Mouse (Mus musculus) cortical plate, adult 2 months (tissue): ENCODE measurements at regions not wholly inside any gene's neighbourhood (a gene's known extent, or its start where the extent isn't known, plus 50 kb on each side); places are given as distances from the start of the nearest gene placed in this dataset.

Source experiments
- H3K27ac ChIP-seq: fragments of 200-500 bp; 2 replicates; pipeline ENCODE4 v1.5.1; 2012; ENCODE audit warnings: low read length, control low read depth, inconsistent platforms; ENCODE audit not compliant: insufficient read depth
- H3K4me1 ChIP-seq: fragments of 200-500 bp; 2 replicates; pipeline ENCODE4 v1.6.1; 2011; ENCODE audit warnings: low read length; ENCODE audit not compliant: control insufficient read depth, insufficient read depth
- H3K4me3 ChIP-seq: fragments of 200-500 bp; 2 replicates; pipeline ENCODE4 v1.5.1; 2011; ENCODE audit warnings: mild to moderate bottlenecking, low read length, control low read depth; ENCODE audit not compliant: insufficient read depth
- CTCF ChIP-seq: fragments of 200-500 bp; IDR thresholded peaks from 2 replicates; pipeline ENCODE4 v1.5.1; 2011; ENCODE audit warnings: mild to moderate bottlenecking, control low read depth, low read length; ENCODE audit not compliant: insufficient read depth; ENCODE audit errors: extremely low read depth
- POLR2A ChIP-seq: fragments of 200-500 bp; IDR thresholded peaks from 2 replicates; pipeline ENCODE4 v1.6.1; 2011; ENCODE audit warnings: mild to moderate bottlenecking, low read length, control low read depth; ENCODE audit not compliant: insufficient read depth; ENCODE audit errors: extremely low read depth

- H3K4me3 ChIP-seq = no peak overlapping the region
- no peak for TF ChIP-seq POLR2A
- no peak for TF ChIP-seq CTCF
- H3K4me1 ChIP-seq = peaks cover 7% of the 10 kb centered on the region; the same call in 1 of the 2 replicates
- no peak overlapping the region for H3K27ac ChIP-seq
Observed at GRCm38 (mm10) chr3:21988010-21988531, 88.4 kb upstream of the Tbl1xr1 start.

- H3K27ac ChIP-seq = no peak overlapping the region
- no peaks in the 10 kb centered on the region for H3K4me1 ChIP-seq
- TF ChIP-seq POLR2A = no peak
- no peak for TF ChIP-seq CTCF
- no peak overlapping the region for H3K4me3 ChIP-seq
Observed at GRCm38 (mm10) chr3:21990526-21990925, 85.9 kb upstream of the Tbl1xr1 start.

- TF ChIP-seq POLR2A (no peak), CTCF (no peak)
- Histone ChIP-seq H3K4me1 (no peaks in the 10 kb centered on the region), H3K4me3 (no peak overlapping the region), H3K27ac (no peak overlapping the region)
Observed at GRCm38 (mm10) chr3:21991681-21992152, 84.7 kb upstream of the Tbl1xr1 start.

DNA sequence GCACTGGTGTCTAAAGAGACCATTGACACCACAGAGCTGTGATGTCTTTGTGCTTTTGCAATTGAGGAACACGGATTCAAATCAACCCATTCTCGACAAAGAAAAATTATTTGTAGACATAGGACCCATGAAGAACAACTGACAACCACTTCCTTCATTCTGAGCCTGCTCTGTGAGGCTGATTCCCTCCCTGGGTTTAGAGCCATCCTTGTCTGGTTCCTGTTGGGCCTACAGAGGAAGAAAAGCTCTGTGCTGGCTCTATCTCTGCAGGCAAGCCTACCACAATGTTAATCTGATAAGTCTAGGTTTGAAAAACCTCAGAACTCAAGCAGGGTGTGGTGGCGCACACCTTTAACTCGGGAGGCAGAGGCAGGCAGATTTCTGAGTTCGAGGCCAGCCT, 84.2 kb upstream of the Tbl1xr1 start:
- Histone ChIP-seq H3K27ac (no peak overlapping the region), H3K4me3 (no peak overlapping the region), H3K4me1 (no peaks in the 10 kb centered on the region)
- TF ChIP-seq CTCF (no peak), POLR2A (no peak)

DNA sequence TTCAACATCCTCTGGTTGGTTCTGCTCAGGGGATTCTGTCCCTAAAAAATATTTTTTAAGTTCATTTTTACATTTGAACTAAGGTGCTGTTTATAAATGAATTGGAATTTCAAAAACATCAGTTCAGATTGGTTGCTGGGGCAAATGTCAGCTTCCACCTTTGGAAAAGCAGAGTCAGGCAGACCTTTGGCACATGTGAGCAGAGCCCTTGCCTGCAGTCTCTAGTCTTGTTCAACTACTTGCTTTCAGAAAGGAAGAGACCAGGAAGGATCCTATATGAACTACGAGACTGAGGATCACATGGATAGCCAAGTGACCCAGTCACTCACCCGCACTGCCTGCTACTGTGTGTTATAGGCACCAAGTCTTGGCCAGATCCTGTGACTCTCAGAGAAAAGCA, 82.5 kb upstream of the Tbl1xr1 start:
- H3K27ac ChIP-seq = no peak overlapping the region
- no peak overlapping the region for H3K4me3 ChIP-seq
- no peak for TF ChIP-seq POLR2A
- no peak for TF ChIP-seq CTCF
- H3K4me1 ChIP-seq = no peaks in the 10 kb centered on the region

DNA sequence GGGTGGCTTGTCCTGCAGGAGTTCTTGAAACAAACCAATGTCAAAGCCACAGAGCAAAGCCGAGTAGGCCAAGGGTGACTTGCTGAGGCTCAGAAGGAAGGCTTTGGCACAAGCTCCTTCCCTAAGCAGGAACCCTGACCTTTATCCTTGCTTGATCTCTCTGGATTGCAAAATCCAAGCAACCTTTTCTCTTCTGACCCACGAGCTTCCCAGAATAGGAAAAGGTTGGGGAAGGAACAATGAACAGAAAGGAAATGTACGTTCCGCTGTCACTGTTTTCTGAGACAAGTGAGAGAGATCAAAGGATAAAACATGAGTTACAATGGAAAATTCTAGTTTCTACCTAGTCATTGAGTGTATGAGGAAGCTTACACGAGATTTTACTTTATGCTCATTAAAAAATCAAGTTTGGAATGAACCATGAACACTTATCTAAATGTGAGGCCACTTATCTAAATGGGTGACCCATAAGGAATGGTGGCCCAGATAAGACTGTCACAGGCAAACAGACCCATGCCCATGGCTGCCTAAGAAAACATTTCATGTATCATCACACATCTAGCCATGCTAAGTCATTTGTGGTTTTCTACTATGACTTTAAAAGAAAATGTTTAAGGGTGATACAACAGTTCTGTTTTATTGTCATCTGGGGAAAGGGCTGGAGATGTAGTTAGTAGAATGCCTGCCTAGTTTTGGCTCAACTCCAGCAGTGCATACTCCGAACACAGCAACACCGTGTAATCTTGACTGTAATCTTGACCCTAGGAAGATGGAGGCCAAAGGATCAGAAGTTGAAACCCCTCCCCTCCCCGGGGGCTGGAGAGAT, 80.7 kb upstream of the Tbl1xr1 start:
- TF ChIP-seq CTCF (no peak), POLR2A (no peak)

DNA sequence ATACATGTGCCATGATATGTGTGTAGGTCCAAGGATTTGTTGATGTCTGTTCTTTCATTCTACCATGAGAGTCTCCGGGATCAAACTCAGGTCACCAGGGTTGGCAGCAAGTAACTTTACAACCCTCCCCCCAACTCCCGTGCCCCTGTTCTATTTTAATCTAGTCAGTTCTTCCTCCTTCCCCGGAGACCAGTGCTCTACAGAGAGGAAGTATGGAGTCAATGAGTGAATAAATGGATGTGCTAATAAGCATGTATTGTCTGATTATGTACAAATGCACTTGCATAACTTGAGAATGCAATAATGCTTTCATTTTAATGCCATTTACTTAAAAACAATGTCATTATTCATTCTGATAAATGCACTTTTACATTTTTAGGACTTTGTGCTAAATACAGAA, 79.1 kb upstream of the Tbl1xr1 start:
- no peak for TF ChIP-seq POLR2A
- no peak for TF ChIP-seq CTCF
- Histone ChIP-seq H3K27ac (no peak overlapping the region), H3K4me3 (no peak overlapping the region), H3K4me1 (no peaks in the 10 kb centered on the region)

More for the DNA sequence above, 80.7 kb upstream of the Tbl1xr1 start:
- H3K27ac ChIP-seq = no peak overlapping the region
- H3K4me1 ChIP-seq = no peaks in the 10 kb centered on the region
- no peak overlapping the region for H3K4me3 ChIP-seq

- Histone ChIP-seq H3K4me3 (no peak overlapping the region), H3K4me1 (no peaks in the 10 kb centered on the region), H3K27ac (no peak overlapping the region)
- TF ChIP-seq POLR2A = no peak
- no peak for TF ChIP-seq CTCF
Observed at GRCm38 (mm10) chr3:22005456-22005855, 71.0 kb upstream of the Tbl1xr1 start.

- Histone ChIP-seq H3K4me3 (no peak overlapping the region), H3K27ac (no peak overlapping the region), H3K4me1 (no peaks in the 10 kb centered on the region)
- TF ChIP-seq POLR2A = no peak
- TF ChIP-seq CTCF = no peak
Observed at GRCm38 (mm10) chr3:22006113-22006512, 70.3 kb upstream of the Tbl1xr1 start.

GRCm38 (mm10) chr3:22006651-22007050, 69.8 kb upstream of the Tbl1xr1 start:
- no peak for TF ChIP-seq CTCF
- no peak for TF ChIP-seq POLR2A
- no peak overlapping the region for H3K4me3 ChIP-seq
- H3K4me1 ChIP-seq = no peaks in the 10 kb centered on the region

More at GRCm38 (mm10) chr3:22006651-22007050, 69.8 kb upstream of the Tbl1xr1 start:
- no peak overlapping the region for H3K27ac ChIP-seq
